Mouse (Mus musculus) embryonic facial prominence, embryonic 14.5 days (tissue): ENCODE results near the gene Lilrb4a. TPM values are rescaled to one million over a fixed set of nuclear protein-coding genes. Genes with fewer than 3 reads are reported as not detected.

Experiments
- ATAC-seq: fragments of 200-750 bp; cut with Nextera tagmentation; 2 replicates; pipeline ENCODE4 v1.8.0; 2017; ENCODE audit warnings: low read depth, moderate number of reproducible peaks, moderate TSS enrichment
- DNase-seq: peaks from one replicate; pipeline ENCODE4 v3.0.0-alpha.2; 2015; ENCODE audit warnings: low spot score
- H3K27ac ChIP-seq: fragments of 300-500 bp; sonication (generic); replicated peaks from 2 replicates; pipeline ENCODE4 v1.5.1; 2014; ENCODE audit warnings: low read depth, mild to moderate bottlenecking, low read length, moderate library complexity
- H3K27me3 ChIP-seq: fragments of 300-500 bp; sonication (generic); replicated peaks from 2 replicates; pipeline ENCODE4 v1.6.1; 2014; ENCODE audit warnings: low read length; ENCODE audit not compliant: control insufficient read depth, insufficient read depth
- H3K36me3 ChIP-seq: fragments of 300-500 bp; sonication (generic); 2 replicates; pipeline ENCODE4 v1.6.1; 2014; ENCODE audit warnings: low read length, mixed read lengths; ENCODE audit not compliant: control insufficient read depth, insufficient read depth
- H3K4me1 ChIP-seq: fragments of 300-500 bp; sonication (generic); 2 replicates; pipeline ENCODE4 v1.6.1; 2014; ENCODE audit warnings: antibody characterized with exemption, low read length; ENCODE audit not compliant: control insufficient read depth, insufficient read depth
- H3K4me2 ChIP-seq: fragments of 300-500 bp; sonication (generic); 2 replicates; pipeline ENCODE4 v1.6.1; 2014; ENCODE audit warnings: low read depth, mild to moderate bottlenecking, low read length, moderate library complexity, mixed read lengths
- H3K4me3 ChIP-seq: fragments of 300-500 bp; sonication (generic); 2 replicates; pipeline ENCODE4 v1.5.1; 2014; ENCODE audit warnings: low read depth, mild to moderate bottlenecking, low read length
- H3K9ac ChIP-seq: fragments of 300-500 bp; sonication (generic); 2 replicates; pipeline ENCODE4 v1.6.1; 2014; ENCODE audit warnings: low read depth, mild to moderate bottlenecking, low read length, moderate library complexity, mixed read lengths
- H3K9me3 ChIP-seq: fragments of 300-500 bp; sonication (generic); 2 replicates; pipeline ENCODE4 v1.6.1; 2016; ENCODE audit warnings: low read length; ENCODE audit not compliant: control insufficient read depth
- WGBS: fragments of 180-500 bp; shearing (Covaris S2); extraction: QIAGEN DNeasy Blood & Tissue Kit; methylation state at CpG from one replicate; pipeline ENCODE4 v1.1.7; 2014; 5-methylcytosine and 5-hydroxymethylcytosine counted together
- polyA plus RNA-seq: library from polyadenylated mRNA; unstranded; fragments of >200 nt; fragmentation: Nextera tagmentation; extraction: Ambion mirVana; gene quantifications from 2 replicates; pipeline ENCODE4 v1.2.1, GENCODE M21; 2014

Gene Lilrb4a
- polyA plus RNA-seq, 1 experiment from 2014 or later, result 5.6 TPM

GRCm38 (mm10) chr10:51521453-51521852 lies 30.7 kb downstream of the Lilrb4a start:
- no peak overlapping the region for H3K4me2 ChIP-seq
- H3K4me3 ChIP-seq, result no peak overlapping the region
- no peaks in the 10 kb centered on the region for H3K4me1 ChIP-seq
- no peak overlapping the region for H3K27ac ChIP-seq
- H3K9me3 ChIP-seq, result no peaks in the 10 kb centered on the region
- ATAC-seq (no peak), DNase-seq (no peak)
- H3K36me3 ChIP-seq, result no peaks in the 10 kb centered on the region
- no peak overlapping the region for H3K9ac ChIP-seq
- H3K27me3 ChIP-seq, result no peaks in the 10 kb centered on the region

- ATAC-seq (no peak), DNase-seq (no peak)
- no peak overlapping the region for H3K4me2 ChIP-seq
- H3K27me3 ChIP-seq, result no peaks in the 10 kb centered on the region
- H3K4me3 ChIP-seq, result no peak overlapping the region
- H3K27ac ChIP-seq, result no peak overlapping the region
- H3K36me3 ChIP-seq, result no peaks in the 10 kb centered on the region
- H3K9me3 ChIP-seq, result no peaks in the 10 kb centered on the region
- 77% methylated on average over 7 of the region's 7 CpGs for WGBS
- no peak overlapping the region for H3K9ac ChIP-seq
- no peaks in the 10 kb centered on the region for H3K4me1 ChIP-seq
Observed at GRCm38 (mm10) chr10:51526090-51526489, 35.3 kb downstream of the Lilrb4a start.

- Histone ChIP-seq H3K27ac (no peak overlapping the region), H3K9me3 (no peaks in the 10 kb centered on the region), H3K36me3 (no peaks in the 10 kb centered on the region), H3K9ac (no peak overlapping the region), H3K4me2 (no peak overlapping the region), H3K4me1 (no peaks in the 10 kb centered on the region), H3K27me3 (no peaks in the 10 kb centered on the region), H3K4me3 (no peak overlapping the region)
- 72% methylated on average over 4 of the region's 4 CpGs for WGBS
- ATAC-seq (no peak), DNase-seq (no peak)
Observed at GRCm38 (mm10) chr10:51526633-51527032, 35.9 kb downstream of the Lilrb4a start.

GRCm38 (mm10) chr10:51528840-51529434 lies 38.2 kb downstream of the Lilrb4a start:
- H3K9ac ChIP-seq, result no peak overlapping the region
- H3K4me1 ChIP-seq, result no peaks in the 10 kb centered on the region
- H3K27ac ChIP-seq, result no peak overlapping the region
- no peaks in the 10 kb centered on the region for H3K9me3 ChIP-seq
- no peak for ATAC-seq
- no peak for DNase-seq
- WGBS, result 63% methylated on average over 8 of the region's 8 CpGs
- no peaks in the 10 kb centered on the region for H3K27me3 ChIP-seq
- no peak overlapping the region for H3K4me2 ChIP-seq
- no peak overlapping the region for H3K4me3 ChIP-seq
- H3K36me3 ChIP-seq, result no peaks in the 10 kb centered on the region

GRCm38 (mm10) chr10:51529497-51529896 lies 38.7 kb downstream of the Lilrb4a start:
- H3K4me3 ChIP-seq, result no peak overlapping the region
- H3K36me3 ChIP-seq, result no peaks in the 10 kb centered on the region
- H3K27ac ChIP-seq, result no peak overlapping the region
- ATAC-seq (no peak), DNase-seq (no peak)
- H3K9ac ChIP-seq, result no peak overlapping the region
- H3K4me1 ChIP-seq, result no peaks in the 10 kb centered on the region
- H3K27me3 ChIP-seq, result no peaks in the 10 kb centered on the region
- 72% methylated on average over 3 of the region's 3 CpGs for WGBS
- no peaks in the 10 kb centered on the region for H3K9me3 ChIP-seq
- no peak overlapping the region for H3K4me2 ChIP-seq

- Histone ChIP-seq H3K9ac (no peak overlapping the region), H3K9me3 (no peaks in the 10 kb centered on the region), H3K27ac (no peak overlapping the region), H3K27me3 (no peaks in the 10 kb centered on the region), H3K36me3 (no peaks in the 10 kb centered on the region), H3K4me2 (no peak overlapping the region), H3K4me3 (no peak overlapping the region), H3K4me1 (no peaks in the 10 kb centered on the region)
- no peak for ATAC-seq
- no peak for DNase-seq
- 77% methylated on average over 7 of the region's 7 CpGs for WGBS
Observed at GRCm38 (mm10) chr10:51530813-51531212, 40.1 kb downstream of the Lilrb4a start.

Other genes with a start within 250 kb of the Lilrb4a start
- 1.9 TPM in 1 of 2 replicates, not detected in the other for gene Gm49339, start 10.3 kb upstream of the Lilrb4a start, polyA plus RNA-seq
- 1.5 and 1.9 TPM in 2 replicates for gene Lilr4b, start 10.3 kb upstream of the Lilrb4a start, polyA plus RNA-seq
- gene Fam162b, start 99.6 kb downstream of the Lilrb4a start, polyA plus RNA-seq, result 1.5 and 2.3 TPM in 2 replicates
- gene Gprc6a, start 140.5 kb downstream of the Lilrb4a start, polyA plus RNA-seq, result not detected in 2 replicates
- not detected in 2 replicates for gene Rfx6, start 186.8 kb downstream of the Lilrb4a start, polyA plus RNA-seq